Mouse (Mus musculus): ENCODE data around the gene Atxn7l2. TPM values are rescaled to one million over a fixed set of nuclear protein-coding genes. Genes with fewer than 3 reads are reported as not detected.
"Not testable (repeated sequence)": the region's sequence is repeated elsewhere in the genome, so short reads cannot be mapped to it uniquely, and the experiment has no call there.

The Atxn7l2 gene
- total RNA-seq (2021), result 1 to 10 TPM; 8.2 to 8.5 TPM
- long read RNA-seq, experiment 1, partial matches to known transcripts, result 0 of 5 reads
- long read RNA-seq, experiment 1, other reads (novel, unspliced or antisense), result 1 of 5 reads
- long read RNA-seq, experiment 2, partial matches to known transcripts, result 1 of 5 reads
- long read RNA-seq, experiment 2, other reads (novel, unspliced or antisense), result 0 of 5 reads

DNA sequence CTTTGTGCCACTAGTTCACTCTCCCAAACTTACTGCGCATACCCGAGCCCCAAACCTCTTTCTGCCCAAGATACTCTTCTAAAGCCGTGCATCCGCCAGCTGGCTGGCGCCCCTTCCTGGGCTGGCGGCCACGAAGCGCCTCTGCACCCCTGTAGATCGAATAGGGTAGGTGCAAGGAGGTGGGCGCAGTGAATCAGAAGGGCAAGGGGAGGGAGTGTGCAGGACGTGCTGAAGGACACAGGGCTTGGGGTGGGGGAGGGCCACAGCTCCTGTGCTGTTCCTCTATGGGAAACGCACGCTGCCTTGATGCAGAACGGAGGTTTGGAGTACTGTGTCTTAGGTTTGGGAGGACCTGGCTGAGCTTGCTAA lies at the start of gene Atxn7l2:
Gene Atxn7l2 (minus strand): TSS at position 164 of the 369 bp plus-strand sequence.
- no peak for DNase-seq (ENCODE audit: low spot score in 2 of 2)

DNA sequence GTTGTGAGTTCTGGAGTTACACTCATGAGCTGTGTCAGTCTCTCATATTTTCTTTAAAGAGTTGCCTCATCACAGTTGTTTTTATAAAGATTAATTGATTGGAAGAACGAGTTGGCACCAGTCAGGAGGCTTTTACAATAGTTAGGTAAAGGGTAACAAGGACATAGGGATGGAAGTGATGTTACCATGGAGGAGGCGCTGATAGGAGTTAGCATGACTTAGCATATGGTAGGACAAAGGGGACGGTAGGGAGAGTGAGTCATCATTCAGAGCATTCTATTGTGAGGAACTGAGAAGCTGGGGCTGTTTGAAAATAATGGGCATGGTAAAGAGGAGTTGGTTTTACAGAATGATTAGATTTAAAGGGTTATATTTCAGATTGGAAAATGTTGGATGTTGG lies 48.6 kb upstream of the Atxn7l2 start:
- no peak for DNase-seq (ENCODE audit: low spot score in 2 of 2)

DNA sequence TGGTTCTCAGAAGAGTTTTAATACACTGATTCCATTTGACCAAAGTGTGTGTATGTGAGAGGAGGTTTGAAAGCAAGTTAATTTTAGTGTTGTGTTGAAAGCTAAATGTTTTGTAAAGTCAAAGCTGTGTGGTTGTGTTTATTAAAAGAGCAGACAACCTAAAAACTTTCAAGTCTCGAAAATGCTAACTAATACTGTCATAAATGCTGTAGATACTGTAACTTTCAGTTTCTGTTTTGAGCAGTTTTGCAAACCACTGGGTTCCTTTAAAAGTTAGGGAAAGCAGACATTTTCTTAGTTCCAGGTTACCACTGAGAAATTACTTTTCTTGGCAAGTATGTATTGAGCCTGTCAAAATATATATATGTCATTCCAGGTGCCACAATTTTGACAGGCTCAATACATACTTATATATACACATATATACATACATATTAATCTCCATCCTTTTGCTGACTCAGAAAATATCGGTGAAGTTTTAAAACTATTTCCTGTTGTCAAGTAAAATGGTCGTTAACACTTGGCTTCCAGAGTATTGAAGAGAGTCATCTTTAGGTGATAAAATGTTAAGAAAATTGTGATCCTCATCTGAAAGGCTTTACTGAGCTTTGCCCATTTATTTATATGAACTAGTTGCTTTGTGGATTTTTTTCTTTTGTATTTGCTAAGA lies 47.2 kb upstream of the Atxn7l2 start:
- DNase-seq (ENCODE audit: low spot score in 2 of 2), result no peak

DNA sequence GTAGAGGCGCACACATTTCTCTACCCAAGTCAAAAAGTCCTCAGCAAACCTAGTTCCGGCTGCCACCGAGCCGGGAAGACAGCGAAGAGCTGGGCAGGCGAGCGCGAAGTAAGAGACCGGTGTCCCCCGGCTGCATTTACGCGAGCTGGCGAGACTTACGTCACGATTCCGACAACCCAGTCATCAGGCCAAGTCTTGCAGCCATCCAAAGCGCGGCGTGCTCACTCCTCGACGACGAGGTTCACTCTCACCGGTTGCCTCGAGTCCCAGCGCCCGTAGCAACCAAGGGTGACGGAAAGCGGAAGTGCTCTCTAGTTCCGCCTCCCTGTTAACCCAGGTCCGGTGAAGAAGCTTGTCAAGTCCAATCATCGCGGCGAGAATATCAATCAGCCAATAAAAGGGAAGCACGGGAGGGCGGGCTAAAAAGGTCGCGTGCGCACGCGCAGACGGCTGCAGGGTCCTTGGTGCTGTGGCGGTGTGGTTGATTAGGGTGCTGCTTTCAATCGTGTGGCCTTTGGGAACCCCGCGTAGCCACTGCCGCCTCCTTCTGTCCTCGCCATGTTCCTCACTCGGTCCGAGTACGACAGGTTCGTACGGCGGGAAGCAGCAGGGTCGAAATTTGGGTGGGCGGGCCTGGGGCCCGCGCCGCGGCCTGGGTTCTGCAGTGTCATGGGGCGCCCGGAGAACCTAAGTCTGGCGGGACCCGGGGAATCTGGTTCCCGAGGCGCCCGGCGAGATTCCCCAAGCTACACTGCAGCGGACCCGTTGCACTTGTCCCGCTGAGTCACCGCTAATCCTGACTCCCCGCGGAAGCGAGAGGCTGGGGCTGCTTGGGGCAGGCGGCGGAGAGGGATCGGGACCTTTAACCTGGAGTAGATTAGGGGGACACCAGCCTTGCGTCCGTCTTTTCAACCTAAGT lies 46.2 kb upstream of the Atxn7l2 start, which contains the start of gene Psma5:
Gene Psma5 (plus strand): TSS at position 208 of the 919 bp plus-strand sequence.
- DNase-seq (ENCODE audit: low spot score in 2 of 2), result peak; percentile 81 to 84

DNA sequence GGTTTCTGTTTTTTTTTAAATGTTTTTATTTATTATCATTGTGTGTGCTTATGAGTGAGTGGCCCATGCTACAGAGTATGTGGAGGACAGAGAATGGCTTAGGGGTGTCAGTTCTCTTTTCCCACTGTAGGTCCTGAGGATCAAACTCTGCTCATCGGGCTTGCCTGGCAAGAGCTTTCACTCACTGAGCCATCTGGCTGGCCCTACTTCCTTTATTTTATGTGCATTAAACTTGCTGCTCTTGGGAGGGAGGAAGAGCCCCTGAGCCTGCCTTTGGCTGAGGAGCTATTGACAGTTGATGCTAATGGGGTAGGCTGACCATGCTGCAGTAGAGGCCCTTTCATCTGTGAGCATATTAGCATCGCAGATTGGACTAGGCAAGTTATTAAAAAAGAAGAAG lies 36.1 kb upstream of the Atxn7l2 start:
- DNase-seq (ENCODE audit: low spot score in 2 of 2), result no peak

DNA sequence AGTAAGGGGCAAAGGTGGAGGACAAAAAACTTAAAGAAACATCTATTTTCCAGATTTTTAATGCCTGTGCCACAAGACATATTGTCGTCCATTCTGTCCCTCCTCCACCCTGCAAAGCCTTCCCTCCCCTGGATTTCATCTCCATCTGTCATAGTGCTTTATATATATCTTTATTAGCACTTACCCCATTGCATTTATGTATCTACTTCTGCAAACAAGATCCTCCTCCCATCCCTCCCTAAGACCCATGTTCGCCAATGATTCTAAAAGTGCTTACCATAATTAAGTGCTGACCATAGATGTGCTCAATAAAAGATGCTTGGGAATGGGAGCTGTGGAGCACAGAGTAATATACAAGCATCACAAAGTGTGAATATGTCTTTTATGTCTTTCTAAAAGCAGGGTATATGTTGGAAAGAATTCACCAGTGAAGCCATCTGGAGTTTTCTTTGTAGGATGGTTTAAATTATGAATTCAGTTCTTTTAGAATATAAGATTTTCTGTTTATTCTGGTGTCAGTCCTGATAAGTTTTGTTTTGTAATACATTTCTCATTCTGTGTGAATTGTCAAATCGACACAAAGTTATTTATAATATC lies 30.6 kb upstream of the Atxn7l2 start:
- no peak for DNase-seq (ENCODE audit: low spot score in 2 of 2)

DNA sequence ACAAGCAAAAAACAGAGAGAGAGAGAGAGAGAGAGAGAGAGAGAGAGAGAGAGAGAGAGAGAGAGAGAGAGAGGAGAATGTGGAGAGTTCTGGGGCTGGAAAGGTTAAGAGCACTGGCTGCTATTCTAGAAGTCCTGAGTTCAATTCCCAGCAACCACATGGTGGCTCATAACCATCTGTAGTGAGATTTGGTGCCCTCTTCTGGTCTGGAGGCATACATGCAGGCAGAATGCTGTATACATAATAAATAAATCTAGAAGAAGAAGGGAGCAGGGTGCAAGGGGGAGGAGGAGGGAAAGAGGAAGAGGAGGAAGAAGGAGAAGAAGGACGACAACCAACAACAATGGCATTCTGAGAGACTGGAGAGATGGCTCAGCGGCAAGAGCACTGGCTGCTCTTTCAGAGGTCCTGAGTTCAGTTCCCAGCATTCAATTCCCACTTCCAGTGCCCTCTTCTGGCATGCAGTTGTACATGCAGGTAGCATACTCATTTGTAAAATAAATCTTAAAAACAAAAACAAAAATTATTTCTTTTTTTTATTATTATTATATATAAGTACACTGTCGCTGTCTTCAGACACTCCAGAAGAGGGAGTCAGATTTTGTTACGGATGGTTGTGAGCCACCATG lies 26.9 kb upstream of the Atxn7l2 start:
- DNase-seq (ENCODE audit: low spot score in 2 of 2), result not testable (repeated sequence)

DNA sequence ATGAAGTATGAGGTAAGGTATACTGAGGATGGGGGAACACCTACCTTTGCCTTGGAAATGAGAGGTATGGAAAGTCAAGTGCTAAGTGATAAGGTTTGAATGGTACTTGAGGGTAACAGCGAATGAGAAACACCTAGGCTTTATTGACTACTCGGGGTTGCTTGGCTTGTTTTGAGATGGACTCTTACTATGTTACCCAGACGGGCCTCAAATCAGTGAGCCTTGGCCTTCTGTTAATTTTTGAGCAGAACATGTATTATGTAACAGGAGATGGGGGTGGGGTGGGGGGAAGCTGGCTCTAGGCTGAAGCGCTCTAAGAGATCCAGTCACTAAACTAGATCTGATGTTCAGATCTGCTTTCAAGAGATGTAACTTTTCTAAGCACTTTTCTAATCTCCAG lies 20.9 kb upstream of the Atxn7l2 start:
- no peak for DNase-seq (ENCODE audit: low spot score in 2 of 2)

DNA sequence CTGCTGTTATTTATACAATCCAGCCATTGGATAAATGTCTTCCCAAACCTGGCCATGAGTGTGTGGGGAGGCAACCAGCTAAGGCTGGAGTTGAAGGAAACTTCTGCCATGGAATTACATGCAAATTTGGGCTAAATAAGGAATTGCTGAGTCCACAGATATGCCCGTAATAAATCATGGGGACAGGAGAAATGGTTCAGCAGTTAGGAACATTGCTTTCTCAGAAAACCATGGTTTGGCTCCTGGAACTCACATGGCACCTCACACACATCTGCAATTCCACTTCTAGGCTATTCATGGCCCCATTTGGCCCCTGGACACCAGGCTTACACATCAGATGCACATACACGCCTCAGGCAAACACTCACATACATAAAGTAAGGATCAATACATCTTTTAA lies 16.8 kb upstream of the Atxn7l2 start:
- DNase-seq (ENCODE audit: low spot score in 2 of 2), result no peak

DNA sequence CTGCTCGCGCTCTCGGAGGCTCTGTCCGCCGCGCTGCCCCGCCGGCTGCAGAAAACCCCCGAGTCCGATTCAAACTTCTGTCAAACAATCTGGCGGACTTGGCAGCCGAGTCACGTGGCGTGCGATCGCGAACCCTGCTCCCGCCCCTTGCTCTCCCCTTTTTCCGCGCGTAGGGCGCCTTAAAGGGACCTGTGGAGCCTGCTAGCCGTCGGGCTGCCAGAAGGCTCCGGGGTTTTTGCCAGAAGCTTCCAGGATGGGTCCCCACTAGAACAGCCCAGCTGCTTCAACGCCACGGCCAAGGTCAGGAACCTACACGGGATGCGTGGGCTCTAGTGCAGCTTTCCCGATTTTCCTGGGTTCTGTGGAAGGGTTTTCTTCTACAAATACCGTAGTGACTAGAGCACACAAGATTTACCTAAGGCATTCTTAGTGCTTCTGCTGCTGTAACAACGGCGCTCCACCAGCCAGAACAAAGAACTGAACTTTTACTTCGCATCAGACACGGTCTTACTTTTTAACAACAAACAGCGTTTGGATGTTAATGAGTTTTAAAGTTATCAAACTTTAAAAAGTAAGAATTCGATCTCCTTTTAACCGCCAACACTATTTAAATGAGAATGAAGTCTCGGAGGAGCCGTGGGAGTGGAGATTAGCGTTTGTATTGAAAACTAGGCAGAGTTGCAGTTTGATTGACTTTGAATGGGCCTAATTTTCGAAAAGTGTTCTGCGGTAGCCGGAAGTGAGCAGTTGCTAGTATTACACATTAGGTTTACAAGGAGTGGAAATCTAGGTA lies 16.0 kb upstream of the Atxn7l2 start, which contains the start of gene Sypl2:
Gene Sypl2 (minus strand): TSS at position 91 of the 793 bp plus-strand sequence.
- no peak for DNase-seq (ENCODE audit: low spot score in 2 of 2)

DNA sequence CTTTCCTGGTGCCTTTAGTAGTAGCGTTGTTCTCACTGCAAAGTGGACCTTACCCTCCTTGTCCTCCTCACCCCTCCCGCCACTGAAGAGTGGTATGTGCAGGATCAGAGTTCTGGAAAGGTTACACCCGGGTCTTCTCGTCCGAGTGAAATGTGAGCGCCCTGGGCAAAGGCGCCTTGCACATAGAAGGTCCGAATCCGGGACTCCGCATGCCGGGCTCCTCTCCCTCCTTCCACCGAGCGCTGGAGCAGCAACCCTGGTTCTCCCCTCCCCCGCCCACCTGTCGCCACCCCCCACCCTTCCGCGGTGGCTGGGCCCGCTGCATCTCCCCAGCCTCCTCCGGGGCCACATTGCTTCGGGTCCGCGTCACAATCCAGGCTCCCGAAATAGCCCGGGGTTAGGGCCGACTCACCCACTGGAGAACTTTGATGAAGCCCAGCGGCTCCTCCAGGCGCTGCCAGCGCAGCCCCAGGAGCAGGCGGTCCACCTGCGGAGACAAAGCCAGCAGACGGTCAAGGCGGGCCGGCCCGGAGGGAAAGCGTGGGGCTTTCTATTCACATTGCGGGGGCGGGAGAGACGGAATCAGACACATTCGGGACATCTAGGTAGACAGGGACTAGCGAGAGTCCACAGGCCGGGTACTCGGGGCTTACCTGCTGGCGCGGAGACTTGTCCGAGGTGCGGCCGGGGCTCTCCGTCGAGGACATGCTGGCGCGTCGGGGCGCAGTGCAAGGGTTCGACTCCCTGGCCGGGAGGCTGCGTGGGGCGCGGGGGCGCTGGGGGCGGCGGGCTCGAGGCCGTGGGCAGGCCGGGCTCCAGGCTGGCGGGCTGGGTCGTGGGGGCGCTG lies 15.2 kb upstream of the Atxn7l2 start:
- peak in 1 of 2 experiments; percentile 41 for DNase-seq (ENCODE audit: low spot score in 2 of 2)

DNA sequence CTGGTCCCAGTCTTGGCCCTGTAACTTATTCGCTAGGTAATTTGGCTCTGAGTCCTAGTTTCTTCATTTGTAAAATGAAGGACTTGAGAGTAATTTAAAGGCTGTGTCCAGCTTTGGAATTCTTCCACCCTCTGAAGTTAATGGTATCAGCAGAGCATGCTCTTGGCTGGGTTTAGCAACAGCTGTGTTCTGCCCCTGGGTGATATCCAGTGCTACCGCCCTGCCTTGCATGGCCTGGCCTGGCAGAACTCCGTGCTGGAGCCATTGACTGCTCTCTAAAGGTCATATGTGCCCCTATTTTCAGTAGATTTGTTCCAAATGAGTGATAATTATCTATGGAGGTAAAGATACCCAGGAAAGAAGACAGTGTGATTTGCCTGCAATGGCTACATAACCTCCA lies 9.9 kb upstream of the Atxn7l2 start:
- DNase-seq (ENCODE audit: low spot score in 2 of 2), result no peak

DNA sequence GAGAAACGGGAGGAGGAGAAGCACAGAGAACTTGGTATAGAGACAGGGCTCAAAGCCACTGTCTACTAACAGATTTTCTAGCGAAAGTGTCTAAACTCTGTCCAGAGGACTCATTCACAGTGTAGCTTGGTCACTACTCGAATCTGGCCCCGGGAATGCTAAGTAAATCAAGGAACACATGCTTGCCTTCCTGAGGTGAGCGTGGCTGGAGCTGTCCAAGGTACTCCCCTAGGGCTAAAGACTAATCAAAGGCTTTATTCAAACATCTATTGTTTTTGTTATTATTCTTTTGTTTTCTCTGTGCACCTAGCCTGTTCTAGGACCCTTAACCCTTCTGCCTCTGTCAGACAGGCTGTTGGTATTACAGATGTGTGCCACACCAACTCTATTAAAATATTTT lies 4.0 kb upstream of the Atxn7l2 start:
- DNase-seq (ENCODE audit: low spot score in 2 of 2), result no peak

DNA sequence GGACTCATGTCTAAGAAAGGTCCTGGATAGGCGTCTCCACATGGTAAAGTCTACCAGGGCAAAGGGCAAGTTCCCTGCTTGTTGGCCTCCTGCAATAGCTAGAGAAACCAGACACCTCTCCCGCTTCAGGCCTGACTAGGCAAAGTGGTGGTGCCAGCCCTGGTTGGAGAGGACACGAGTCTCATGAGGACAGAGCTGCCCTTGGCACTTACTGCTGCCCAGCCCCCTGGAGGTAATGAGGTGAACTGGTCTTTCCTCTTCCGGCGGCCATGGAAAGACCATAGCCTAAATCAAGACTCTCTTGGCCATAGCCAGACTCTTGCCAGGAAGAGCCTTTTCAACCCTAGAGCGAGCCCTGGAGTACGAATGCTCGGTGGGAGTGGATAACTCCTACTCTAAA lies 1.7 kb upstream of the Atxn7l2 start:
- no peak for DNase-seq (ENCODE audit: low spot score in 2 of 2)

DNA sequence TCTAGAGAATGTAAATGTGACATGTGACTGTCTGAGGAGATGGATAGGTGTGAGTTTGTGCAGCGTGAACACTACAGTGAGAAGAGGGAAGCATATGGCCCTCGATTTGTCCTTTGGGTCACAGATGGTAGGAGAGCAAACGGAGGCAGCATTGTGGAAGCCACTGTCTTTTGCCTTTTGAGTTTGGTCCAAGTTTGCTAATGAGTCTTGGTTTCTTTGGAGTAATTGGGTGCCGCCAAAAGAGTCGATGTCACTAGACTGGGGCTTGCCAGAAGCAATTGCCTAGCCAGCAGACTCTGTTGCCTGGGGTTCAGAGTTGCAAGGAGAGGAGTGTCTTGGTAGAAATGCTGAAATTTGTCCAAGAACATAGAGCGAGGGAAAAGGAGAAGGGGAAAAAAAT lies 1.1 kb upstream of the Atxn7l2 start:
- no peak for DNase-seq (ENCODE audit: low spot score in 2 of 2)

DNA sequence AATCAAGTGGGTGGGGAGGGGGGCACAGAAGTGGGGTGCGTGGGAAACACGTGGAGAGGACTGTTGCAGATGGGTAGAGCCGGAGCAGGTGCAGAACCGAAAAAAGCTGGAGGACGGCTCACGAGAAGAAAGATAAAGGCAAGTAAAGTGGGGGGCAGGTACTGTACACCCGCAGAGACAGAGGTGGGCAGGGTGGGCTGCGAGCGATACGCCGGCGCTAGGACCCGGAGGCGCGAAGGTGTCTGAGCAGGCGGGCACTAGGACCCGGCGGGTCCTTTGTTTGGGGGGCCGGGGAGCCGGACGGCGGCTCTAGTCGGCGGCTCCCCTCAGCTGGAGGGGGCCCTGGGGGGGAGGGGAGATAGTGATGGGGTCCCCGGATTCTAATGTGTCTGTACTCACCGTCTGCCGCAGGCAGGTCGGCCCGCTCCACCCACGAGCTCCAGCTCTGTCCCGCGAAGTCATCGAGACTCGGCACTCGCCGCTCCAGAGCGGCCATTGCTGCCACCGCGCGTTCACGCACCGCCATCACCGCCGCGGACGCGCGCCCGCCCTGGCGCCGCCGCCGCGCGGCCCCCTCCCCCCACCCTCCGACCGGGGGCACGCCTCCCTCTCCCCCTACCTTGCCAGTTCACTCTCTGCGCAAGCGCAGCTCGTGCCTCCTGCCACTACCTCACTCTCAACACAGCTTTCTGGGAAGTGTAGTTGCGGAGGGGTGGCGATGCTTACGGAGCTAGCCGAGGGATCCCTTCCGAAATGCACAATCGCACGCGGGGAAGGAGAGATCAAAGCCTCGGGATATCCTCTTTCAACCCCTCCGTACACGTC lies 576 bp downstream of the Atxn7l2 start:
- DNase-seq (ENCODE audit: low spot score in 2 of 2), result peak; percentile 86 to 89

DNA sequence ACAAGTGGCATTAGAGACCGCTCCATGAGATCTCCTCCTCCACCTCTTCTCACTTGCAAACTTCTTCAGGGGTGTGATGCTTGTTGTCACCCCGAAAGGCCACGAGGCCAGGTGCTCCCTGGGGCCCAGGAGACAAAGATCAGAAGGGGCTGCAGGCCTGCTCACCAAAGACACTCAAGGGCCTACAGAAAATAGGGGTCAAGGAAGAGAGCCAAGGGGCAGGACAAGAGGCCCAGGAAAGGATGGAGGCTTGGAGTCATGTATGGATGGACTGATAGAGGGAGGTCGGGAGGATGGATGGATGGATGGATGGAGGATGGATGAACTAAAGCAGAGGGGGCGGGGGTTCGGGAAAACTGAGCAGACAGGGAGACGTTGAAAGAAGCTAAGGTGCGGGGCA lies 1.2 kb downstream of the Atxn7l2 start:
- no peak for DNase-seq (ENCODE audit: low spot score in 2 of 2)

DNA sequence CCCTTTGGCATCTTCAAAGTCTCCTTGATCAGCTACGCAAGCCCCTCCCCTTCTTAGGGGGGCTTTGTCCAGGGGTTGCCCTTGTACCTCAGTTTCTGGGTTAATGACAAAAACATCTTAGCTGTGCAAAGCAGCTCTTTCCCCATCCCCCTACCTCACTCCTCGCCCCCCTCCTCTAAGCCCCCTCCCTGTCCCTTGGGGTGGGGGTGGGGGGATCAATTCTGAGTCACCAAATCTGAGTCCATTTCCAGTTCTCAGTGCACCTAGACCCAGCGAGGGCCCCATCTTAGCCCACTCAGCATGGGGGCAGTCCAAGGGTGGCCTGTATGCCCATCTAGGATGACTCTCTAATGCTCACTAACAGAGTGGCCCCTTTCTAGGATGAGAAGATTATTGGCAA lies 1.7 kb downstream of the Atxn7l2 start:
- no peak for DNase-seq (ENCODE audit: low spot score in 2 of 2)
